Mouse (Mus musculus) gastrocnemius, postnatal 4 days (tissue): ENCODE results near the gene Ifitm10. TPM values are rescaled to one million over a fixed set of nuclear protein-coding genes. Genes with fewer than 3 reads are reported as not detected.

Source experiments
- DNase-seq, 2 experiments: peaks; one replicate each; pipeline ENCODE4 v3.0.0; 2021 to 2022; ENCODE audit warnings: low spot score in 2 of 2, mixed read lengths in 2 of 2
- total RNA-seq, 2 experiments: library from RNA; stranded (reverse); gene quantifications; 2 replicates each; pipeline ENCODE4 v1.2.3; 2021

The Ifitm10 gene
- total RNA-seq, 2 experiments from 2014 or later = 1.1 TPM; not detected in 1

GRCm38 (mm10) chr7:142391108-142391507 is 17.6 kb upstream of the Ifitm10 start:
- DNase-seq = no peak

GRCm38 (mm10) chr7:142389961-142390650 is 16.6 kb upstream of the Ifitm10 start:
- DNase-seq = no peak

- no peak for DNase-seq
Observed at GRCm38 (mm10) chr7:142388740-142389139, 15.2 kb upstream of the Ifitm10 start.

DNA sequence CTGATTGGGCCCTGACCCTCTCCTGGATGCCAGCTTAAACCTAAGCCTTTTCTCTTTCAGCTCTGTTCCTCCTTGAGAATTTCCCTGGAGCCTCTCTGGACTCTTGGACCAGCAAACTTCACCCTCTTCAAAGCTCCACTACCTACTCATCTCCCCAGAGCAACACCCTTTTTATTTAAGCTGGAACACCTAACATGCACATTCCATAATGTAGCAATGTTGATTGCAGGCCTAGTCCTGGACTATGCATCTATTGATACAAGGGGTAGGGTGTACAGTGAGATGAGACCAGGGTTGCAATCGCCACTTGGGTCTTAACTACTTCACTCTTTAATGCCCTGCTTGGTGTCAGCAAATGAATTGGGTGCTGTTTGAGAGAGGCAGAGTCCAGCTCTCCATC is 14.6 kb upstream of the Ifitm10 start:
- no peak for DNase-seq

DNA sequence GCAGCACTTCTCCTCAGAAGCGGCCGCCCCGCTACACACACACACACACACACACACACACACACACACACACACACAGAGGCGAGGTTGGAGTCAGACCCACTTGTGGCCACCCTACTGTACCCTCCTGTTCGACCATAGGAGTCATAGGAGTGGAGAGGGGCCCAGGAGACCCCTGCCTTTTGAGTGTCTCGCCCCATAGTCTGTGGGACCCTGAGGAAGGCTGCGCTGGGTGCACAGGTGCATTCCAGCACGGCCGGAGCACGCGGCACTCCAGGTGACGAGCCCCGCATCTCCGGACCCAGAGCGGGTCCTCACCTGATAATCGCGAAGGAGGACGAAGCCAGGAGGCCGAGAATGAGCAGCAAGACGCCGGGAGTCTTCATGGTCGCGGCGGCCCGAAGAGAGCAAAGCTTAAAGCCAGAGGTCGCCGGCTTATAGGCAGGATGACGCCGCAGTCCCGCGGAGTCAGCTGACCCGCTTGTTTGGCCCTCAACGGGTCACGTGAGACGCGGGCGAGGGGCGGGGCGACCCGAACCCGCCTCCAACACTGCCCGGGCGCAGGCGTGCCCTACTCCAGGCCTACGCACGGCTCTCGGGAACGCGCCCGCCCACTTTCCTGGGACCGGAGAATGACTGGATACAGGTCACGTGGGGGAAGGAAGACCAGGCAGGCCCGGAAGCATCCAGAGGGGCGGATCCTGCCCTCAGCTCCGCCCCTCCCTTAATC is 14.0 kb upstream of the Ifitm10 start, which contains the start of gene Ctsd:
Gene Ctsd (minus strand): TSS at position 620 of the 730 bp plus-strand sequence.
- DNase-seq = peak; percentile 95 to 98

GRCm38 (mm10) chr7:142386621-142387201 is 13.2 kb upstream of the Ifitm10 start:
- DNase-seq = no peak

DNA sequence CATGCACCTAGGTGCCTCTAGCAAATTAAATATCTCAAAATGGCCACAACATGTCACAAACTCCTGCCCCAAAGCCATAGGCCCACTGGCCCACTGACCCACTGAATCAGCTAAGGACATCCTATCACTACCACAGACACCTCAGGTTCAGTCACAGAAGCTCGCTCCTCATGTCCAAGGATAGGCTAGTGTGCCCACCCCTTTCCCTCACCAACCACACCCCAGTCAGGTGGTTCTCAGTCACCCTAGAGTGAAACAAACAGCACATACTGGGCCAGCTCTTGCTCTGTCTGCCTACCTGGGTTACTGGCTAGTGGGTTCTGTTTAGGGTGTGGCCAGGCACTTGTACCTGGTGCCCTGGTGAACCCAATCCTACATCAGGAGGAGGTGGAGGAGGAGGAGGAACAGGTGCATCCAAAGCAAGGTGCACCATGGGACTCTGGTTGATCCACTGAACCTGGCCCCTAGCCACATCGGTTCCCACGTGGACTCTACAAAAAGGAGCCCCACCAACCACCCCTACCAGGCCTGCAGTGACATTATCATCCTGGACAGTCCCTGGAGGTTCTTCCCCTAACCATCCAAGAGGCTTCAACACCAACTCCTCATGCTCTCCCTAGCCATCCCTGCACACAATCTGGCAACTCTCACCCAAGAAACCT is 12.3 kb upstream of the Ifitm10 start:
- DNase-seq = no peak

DNA sequence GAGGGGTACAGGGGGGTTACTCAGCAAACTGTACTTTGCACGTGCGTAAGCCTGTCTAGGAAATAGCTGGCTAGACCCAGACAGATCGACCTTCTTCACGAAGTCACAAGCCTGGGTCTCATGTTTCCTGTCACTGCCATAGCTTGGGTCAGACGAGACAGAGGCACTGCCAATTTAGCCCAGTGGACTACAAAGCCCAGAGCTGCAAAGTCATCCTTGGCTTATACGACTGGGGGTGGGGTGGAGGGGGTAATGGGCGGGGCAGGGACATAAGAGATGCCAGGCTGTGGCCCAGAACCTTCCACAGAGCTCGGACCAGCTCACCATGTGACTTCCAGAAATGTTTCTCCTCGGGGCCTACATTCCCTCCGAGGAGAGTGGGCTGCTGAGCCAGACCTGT is 10.8 kb upstream of the Ifitm10 start:
- no peak for DNase-seq

- DNase-seq = no peak
Observed at GRCm38 (mm10) chr7:142382567-142382966, 9.0 kb upstream of the Ifitm10 start, which contains the start of gene Gm49369. Gene Gm49369 (minus strand): TSS chr7:142382667.

GRCm38 (mm10) chr7:142381175-142381574 is 7.6 kb upstream of the Ifitm10 start:
- no peak for DNase-seq

- no peak for DNase-seq
Observed at GRCm38 (mm10) chr7:142379186-142379585, 5.6 kb upstream of the Ifitm10 start.

- DNase-seq = no peak
Observed at GRCm38 (mm10) chr7:142377233-142377925, 3.8 kb upstream of the Ifitm10 start.

- no peak for DNase-seq
Observed at GRCm38 (mm10) chr7:142376096-142376495, 2.5 kb upstream of the Ifitm10 start.

DNA sequence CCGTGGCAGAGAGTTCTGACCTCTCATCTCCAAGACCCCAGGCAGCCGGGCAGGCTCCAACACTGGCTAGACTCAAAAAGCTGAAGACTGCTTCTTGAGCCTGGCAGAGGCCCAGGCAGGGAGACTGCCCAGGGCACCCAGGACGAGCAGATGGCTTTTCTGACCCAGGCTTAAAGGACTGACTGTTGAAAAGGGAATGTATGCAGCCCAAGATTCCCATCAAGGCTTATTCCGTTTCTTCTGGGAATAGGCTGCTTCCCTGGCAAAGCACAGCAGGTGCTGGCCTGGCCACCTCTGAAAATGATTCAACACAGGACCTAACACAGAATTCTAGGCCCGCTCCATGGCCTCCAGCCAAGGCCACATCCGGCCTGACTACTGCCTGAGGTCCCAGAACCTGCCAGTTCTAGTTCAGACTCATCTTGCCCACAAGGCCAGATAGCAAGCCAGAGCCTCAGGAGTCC is 1.7 kb upstream of the Ifitm10 start:
- DNase-seq = no peak

- no peak for DNase-seq
Observed at GRCm38 (mm10) chr7:142374413-142375015, 961 bp upstream of the Ifitm10 start.

- DNase-seq = no peak
Observed at GRCm38 (mm10) chr7:142373039-142373438, 514 bp downstream of the Ifitm10 start.

- no peak for DNase-seq
Observed at GRCm38 (mm10) chr7:142371768-142372661, 1.5 kb downstream of the Ifitm10 start.

GRCm38 (mm10) chr7:142371398-142371767 is 2.2 kb downstream of the Ifitm10 start:
- no peak for DNase-seq

DNA sequence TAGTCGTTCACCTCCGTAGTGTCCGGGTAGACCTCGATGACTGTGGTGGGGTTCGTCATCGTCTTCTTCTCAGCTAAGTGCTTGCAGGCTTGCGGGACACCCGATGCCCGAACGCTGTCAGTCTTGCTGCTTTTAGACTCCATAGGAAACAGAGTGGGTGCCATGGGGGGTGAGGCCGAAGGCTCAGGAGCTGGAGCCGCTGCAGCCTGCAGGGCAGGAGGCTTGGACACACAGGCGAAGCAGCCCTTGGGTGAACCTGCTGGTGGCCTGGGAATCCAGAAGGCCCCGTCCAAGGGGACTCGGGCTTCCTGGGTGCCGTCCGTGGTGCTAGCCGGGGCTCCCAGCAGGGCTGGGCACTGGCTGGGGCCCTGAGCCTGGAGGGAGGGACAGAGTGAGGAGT is 2.6 kb downstream of the Ifitm10 start:
- DNase-seq = no peak
